Mouse (Mus musculus): Measurements from ENCODE around the gene Zic5. TPM values are rescaled to one million over a fixed set of nuclear protein-coding genes. Genes with fewer than 3 reads are reported as not detected.
A peak's percentile ranks its signal among the peaks of the same experiment; 100 is the strongest.
"Not testable (repeated sequence)": the region's sequence is repeated elsewhere in the genome, so short reads cannot be mapped to it uniquely, and the experiment has no call there.

Zic5 gene
- polyA plus RNA-seq, 1 experiment from 2014 or later = 0.52 TPM

- no peaks in the 10 kb centered on the region for H3K36me3 ChIP-seq
- no peak overlapping the region for H3K27ac ChIP-seq
- H3K4me3 ChIP-seq = no peak overlapping the region
- peaks cover 95% of the 10 kb centered on the region for H3K27me3 ChIP-seq
- H3K4me2 ChIP-seq = no peak overlapping the region
- no peak for ATAC-seq (ENCODE audit: insufficient number of reproducible peaks, low FRiP score, low TSS enrichment, low read depth)
- H3K4me1 ChIP-seq = peaks cover 36% of the 10 kb centered on the region
- H3K9me3 ChIP-seq = no peaks in the 10 kb centered on the region
- 14% methylated on average over 27 of the region's 31 CpGs for WGBS
- no peak overlapping the region for H3K9ac ChIP-seq
Observed at GRCm38 (mm10) chr14:122471449-122472085, 6.1 kb upstream of the Zic5 start.

- no peak overlapping the region for H3K4me3 ChIP-seq
- H3K9ac ChIP-seq = no peak overlapping the region
- H3K36me3 ChIP-seq = no peaks in the 10 kb centered on the region
- ATAC-seq (ENCODE audit: insufficient number of reproducible peaks, low FRiP score, low TSS enrichment, low read depth) = no peak
- 11% methylated on average over 28 of the region's 28 CpGs for WGBS
- H3K9me3 ChIP-seq = no peaks in the 10 kb centered on the region
- peaks cover 28% of the 10 kb centered on the region for H3K4me1 ChIP-seq
- no peak overlapping the region for H3K4me2 ChIP-seq
- no peak overlapping the region for H3K27ac ChIP-seq
- peaks cover 95% of the 10 kb centered on the region for H3K27me3 ChIP-seq
Observed at GRCm38 (mm10) chr14:122468971-122469755, 3.7 kb upstream of the Zic5 start.

DNA sequence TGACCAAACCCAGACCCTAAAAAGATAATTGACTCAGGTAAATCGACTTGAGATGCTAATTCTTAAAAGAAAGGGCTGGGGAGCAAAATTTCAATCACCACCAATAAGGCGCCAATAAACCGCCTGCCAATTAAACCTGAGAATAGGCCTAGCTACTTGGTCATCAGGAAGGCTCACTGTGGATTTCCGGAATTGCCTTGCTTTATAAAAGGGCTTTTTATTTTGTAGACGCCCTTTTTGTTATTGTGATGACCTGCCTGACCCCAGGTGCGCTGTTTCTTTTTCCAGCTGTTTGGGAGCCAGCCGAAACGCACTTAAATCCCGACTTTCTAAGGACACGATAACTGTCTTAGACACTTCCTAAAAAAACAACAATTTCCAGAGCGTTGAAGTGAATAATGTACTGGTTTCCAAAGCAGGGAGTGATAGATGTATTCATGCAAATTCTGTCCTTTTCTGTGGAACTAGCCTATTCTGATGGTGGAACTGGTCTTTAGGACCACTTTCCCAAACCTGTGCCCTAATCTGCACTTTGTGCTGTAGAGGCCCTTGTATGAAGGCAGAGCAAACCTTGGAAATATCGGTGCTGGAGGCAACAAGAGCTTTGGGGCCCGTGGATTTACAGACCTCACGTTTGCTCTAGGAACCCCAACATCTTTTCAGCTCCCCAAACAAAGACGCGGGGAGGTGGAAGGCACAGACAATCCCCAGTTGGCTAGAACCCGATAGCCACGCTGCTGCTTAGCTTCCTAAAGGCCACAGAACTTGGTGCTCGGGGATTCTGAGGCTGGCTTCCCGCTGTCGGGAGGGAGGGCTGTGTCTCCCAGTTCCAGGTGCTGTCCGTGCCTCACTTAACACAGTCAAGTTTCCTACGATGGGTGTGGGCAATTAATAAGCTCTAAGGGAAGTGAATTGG lies 2.7 kb upstream of the Zic5 start:
- Histone ChIP-seq H3K27me3 (peaks cover 95% of the 10 kb centered on the region), H3K9ac (no peak overlapping the region), H3K4me2 (no peak overlapping the region), H3K4me1 (peaks cover 31% of the 10 kb centered on the region), H3K4me3 (no peak overlapping the region), H3K9me3 (no peaks in the 10 kb centered on the region), H3K36me3 (no peaks in the 10 kb centered on the region), H3K27ac (no peak overlapping the region)
- 17% methylated on average over 23 of the region's 23 CpGs for WGBS
- no peak for ATAC-seq (ENCODE audit: insufficient number of reproducible peaks, low FRiP score, low TSS enrichment, low read depth)

GRCm38 (mm10) chr14:122466756-122467362 lies 1.4 kb upstream of the Zic5 start:
- Histone ChIP-seq H3K9me3 (no peaks in the 10 kb centered on the region), H3K27me3 (peaks cover 97% of the 10 kb centered on the region), H3K4me3 (no peak overlapping the region), H3K9ac (no peak overlapping the region), H3K36me3 (no peaks in the 10 kb centered on the region), H3K4me2 (no peak overlapping the region), H3K27ac (no peak overlapping the region), H3K4me1 (peaks cover 36% of the 10 kb centered on the region)
- ATAC-seq (ENCODE audit: insufficient number of reproducible peaks, low FRiP score, low TSS enrichment, low read depth) = no peak
- 53% methylated on average over 7 of the region's 7 CpGs for WGBS

DNA sequence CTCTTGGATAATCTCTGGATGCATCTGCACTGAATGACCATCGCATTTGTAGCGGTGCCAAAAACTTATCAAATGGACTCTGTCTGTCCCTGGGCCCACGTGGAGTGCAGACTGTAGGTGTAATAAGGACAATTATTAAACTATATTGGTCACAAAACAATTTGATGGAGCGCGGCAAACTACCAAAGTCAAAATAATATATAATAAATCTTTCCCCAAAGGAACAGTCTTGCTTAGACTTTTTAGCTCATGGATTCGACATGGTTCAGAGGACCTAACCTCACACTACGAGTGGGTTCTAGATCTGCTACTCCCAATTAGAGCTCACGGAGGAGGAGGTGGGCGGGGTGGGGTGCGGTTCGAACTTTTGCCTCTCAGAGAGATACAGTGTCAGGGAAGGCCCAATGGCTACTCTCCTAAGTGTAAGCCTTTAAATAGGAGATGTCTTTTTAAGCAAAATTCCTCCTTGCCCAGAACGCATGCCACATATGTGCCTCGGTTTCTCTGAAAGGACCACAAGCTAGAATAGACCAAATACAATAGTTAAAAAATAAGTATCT lies 534 bp upstream of the Zic5 start:
- no peak overlapping the region for H3K4me2 ChIP-seq
- H3K9ac ChIP-seq = no peak overlapping the region
- H3K27me3 ChIP-seq = peaks cover 92% of the 10 kb centered on the region
- WGBS = 30% methylated on average over 13 of the region's 13 CpGs
- H3K27ac ChIP-seq = no peak overlapping the region
- H3K36me3 ChIP-seq = no peaks in the 10 kb centered on the region
- no peaks in the 10 kb centered on the region for H3K9me3 ChIP-seq
- ATAC-seq (ENCODE audit: insufficient number of reproducible peaks, low FRiP score, low TSS enrichment, low read depth) = no peak
- H3K4me1 ChIP-seq = peaks cover 36% of the 10 kb centered on the region
- no peak overlapping the region for H3K4me3 ChIP-seq

DNA sequence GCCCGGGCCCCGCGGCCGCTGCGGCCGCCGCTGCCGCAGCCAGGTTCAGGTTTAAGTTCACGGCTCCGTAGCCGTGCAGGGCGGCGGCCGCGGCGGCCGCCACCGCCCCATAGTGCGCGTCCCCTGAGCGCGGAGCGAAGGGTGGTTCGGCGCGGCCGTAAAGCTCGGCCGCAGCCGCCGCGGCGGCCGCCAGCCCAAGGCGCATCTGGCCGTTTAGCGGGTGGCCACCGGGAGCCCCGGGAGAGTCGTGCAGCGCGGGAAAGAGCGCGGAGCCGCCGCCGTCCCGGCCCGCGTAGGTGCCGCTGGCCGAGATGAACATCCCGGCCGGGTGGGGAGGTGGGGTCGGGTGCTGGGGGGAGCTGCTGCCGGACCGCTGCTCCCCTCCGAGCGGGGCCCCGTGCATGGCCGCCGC lies 1.1 kb downstream of the Zic5 start:
- Histone ChIP-seq H3K9me3 (no peaks in the 10 kb centered on the region), H3K27ac (peak overlapping the region; percentile 33; the same call in 1 of the 2 replicates), H3K4me1 (peaks cover 36% of the 10 kb centered on the region), H3K4me3 (peak overlapping the region; percentile 53), H3K4me2 (peak overlapping the region; percentile 96), H3K36me3 (no peaks in the 10 kb centered on the region), H3K27me3 (peaks cover 88% of the 10 kb centered on the region), H3K9ac (peak overlapping the region; percentile 33)
- 0% methylated on average over 59 of the region's 62 CpGs for WGBS
- 0 out of 2 replicates have a peak, but pooled peaks have one; percentile 17 for ATAC-seq (ENCODE audit: insufficient number of reproducible peaks, low FRiP score, low TSS enrichment, low read depth)

DNA sequence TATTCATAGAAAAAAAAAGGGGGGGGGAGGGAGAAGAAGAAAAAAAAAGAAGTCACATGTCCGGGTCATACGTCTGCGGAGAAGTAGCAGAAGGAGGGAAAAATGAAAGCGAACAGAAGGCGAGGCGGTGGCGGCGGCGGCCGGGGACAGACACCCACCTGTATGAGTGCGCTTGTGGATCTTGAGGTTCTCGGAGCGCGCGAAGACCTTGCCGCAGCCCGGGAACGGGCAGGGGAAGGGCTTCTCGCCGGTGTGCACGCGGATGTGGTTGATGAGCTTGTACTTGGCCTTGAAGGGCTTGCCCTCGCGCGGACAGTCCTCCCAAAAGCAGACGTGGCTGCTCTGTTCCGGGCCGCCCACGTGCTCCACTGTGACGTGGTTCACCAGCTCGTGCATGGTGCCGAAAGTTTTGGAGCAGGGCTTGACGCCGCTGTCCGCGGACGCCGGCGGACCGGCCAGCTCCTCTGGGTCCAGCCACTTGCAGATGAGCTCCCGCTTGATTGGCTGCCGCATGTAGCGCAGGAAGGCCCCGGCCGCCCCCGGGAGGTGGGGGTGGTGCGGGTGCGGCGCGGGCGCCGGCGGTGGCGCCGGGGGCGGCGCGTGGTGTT lies 1.6 kb downstream of the Zic5 start:
- not testable (repeated sequence) for H3K36me3 ChIP-seq, H3K9me3 ChIP-seq
- 0 out of 2 replicates have a peak, but pooled peaks have one; percentile 37 for ATAC-seq (ENCODE audit: insufficient number of reproducible peaks, low FRiP score, low TSS enrichment, low read depth)
- H3K4me1 ChIP-seq = peaks cover 31% of the 10 kb centered on the region
- H3K27ac ChIP-seq = peak overlapping the region; percentile 33; the same call in 1 of the 2 replicates
- peak overlapping the region; percentile 96 for H3K4me2 ChIP-seq
- H3K4me3 ChIP-seq = peak overlapping the region; percentile 53
- peak overlapping the region; percentile 33; the same call in 1 of the 2 replicates for H3K9ac ChIP-seq
- peaks cover 83% of the 10 kb centered on the region for H3K27me3 ChIP-seq
- WGBS = under 1% methylated on average over 58 of the region's 58 CpGs

GRCm38 (mm10) chr14:122463080-122463691 lies 2.3 kb downstream of the Zic5 start:
- H3K9ac ChIP-seq = no peak overlapping the region
- no peak overlapping the region for H3K27ac ChIP-seq
- WGBS = 4% methylated on average over 40 of the region's 40 CpGs
- H3K4me2 ChIP-seq = peak overlapping the region; percentile 96
- H3K27me3 ChIP-seq = peaks cover 76% of the 10 kb centered on the region
- H3K4me3 ChIP-seq = peak overlapping the region; percentile 53
- no peak for ATAC-seq (ENCODE audit: insufficient number of reproducible peaks, low FRiP score, low TSS enrichment, low read depth)
- no peaks in the 10 kb centered on the region for H3K36me3 ChIP-seq
- H3K4me1 ChIP-seq = peaks cover 31% of the 10 kb centered on the region
- no peaks in the 10 kb centered on the region for H3K9me3 ChIP-seq

- 30% methylated on average over 17 of the region's 17 CpGs for WGBS
- Histone ChIP-seq H3K27ac (no peak overlapping the region), H3K36me3 (no peaks in the 10 kb centered on the region), H3K9me3 (no peaks in the 10 kb centered on the region), H3K4me1 (peaks cover 31% of the 10 kb centered on the region), H3K4me2 (0 out of 2 replicates have a peak overlapping the region, but pooled peaks have one; percentile 96), H3K27me3 (peaks cover 71% of the 10 kb centered on the region), H3K4me3 (peak overlapping the region; percentile 53), H3K9ac (no peak overlapping the region)
- ATAC-seq (ENCODE audit: insufficient number of reproducible peaks, low FRiP score, low TSS enrichment, low read depth) = no peak
Observed at GRCm38 (mm10) chr14:122462689-122463079, 2.8 kb downstream of the Zic5 start.

- 28% methylated on average over 9 of the region's 9 CpGs for WGBS
- Histone ChIP-seq H3K4me2 (no peak overlapping the region), H3K27me3 (peaks cover 65% of the 10 kb centered on the region), H3K9ac (no peak overlapping the region), H3K36me3 (no peaks in the 10 kb centered on the region), H3K4me3 (0 out of 2 replicates have a peak overlapping the region, but pooled peaks have one; percentile 3), H3K4me1 (peaks cover 31% of the 10 kb centered on the region), H3K9me3 (no peaks in the 10 kb centered on the region), H3K27ac (no peak overlapping the region)
- no peak for ATAC-seq (ENCODE audit: insufficient number of reproducible peaks, low FRiP score, low TSS enrichment, low read depth)
Observed at GRCm38 (mm10) chr14:122461966-122462365, 3.5 kb downstream of the Zic5 start.
